Mouse (Mus musculus) kidney, postnatal 36 days (tissue): ENCODE data around the gene Tmem132c.

Experiments used
- DNase-seq, 2 experiments: peaks; one replicate each; pipeline ENCODE4 v3.0.0; 2021 to 2022; ENCODE audit warnings: mixed read lengths in 2 of 2

Tmem132c gene

DNA sequence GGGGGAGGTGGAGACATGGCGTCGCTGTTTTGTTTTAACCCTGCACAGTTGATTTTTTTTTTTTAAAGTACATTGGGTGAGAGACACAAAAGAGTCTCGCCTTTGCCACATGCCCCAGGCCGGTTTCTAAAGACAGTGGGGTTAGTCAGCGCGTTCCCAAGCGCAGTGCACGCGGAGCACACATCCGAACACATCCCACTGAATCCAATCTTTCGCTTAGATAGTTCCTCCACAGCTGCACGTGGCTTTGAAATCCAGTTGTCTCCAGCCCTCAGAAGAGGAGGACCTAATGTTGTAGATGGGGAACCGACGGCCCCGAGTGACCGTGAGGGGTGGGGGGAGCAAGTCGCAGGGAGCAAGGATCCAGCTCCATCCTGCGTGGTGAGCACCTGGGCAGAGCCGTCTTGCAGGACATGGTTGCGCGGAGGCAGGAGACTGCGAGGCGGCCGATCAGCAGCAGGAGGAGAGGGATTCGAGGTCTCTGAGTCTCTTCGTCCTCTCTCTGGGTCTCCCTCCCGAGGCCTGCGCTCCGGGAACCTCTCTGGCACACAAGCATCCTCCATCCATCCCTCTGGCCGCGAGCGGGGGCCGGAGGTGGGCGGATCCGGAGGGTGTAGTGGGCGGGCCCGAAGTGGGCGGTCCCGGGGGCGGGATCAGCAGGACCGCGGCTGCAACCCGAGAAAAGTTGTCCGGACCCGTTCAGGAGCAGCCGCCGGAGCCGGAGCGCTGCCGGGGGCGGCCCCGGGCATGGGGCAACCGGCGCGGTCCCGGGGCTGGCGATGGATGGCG lies at the start of gene Tmem132c:
Gene Tmem132c, plus strand, starts transcription at position 673 of the 789 bp plus-strand sequence.
- DNase-seq, result peak; percentile 24 to 60

- DNase-seq, result peak; percentile 6 to 66
These were observed 49.7 kb upstream of the Tmem132c start for GRCm38 (mm10) chr5:127191881-127192280.

GRCm38 (mm10) chr5:127198850-127199249 lies 42.8 kb upstream of the Tmem132c start:
- DNase-seq, result peak in 1 of 2 experiments; percentile 22

- no peak for DNase-seq
These were observed 36.7 kb upstream of the Tmem132c start for GRCm38 (mm10) chr5:127204881-127205280.

DNA sequence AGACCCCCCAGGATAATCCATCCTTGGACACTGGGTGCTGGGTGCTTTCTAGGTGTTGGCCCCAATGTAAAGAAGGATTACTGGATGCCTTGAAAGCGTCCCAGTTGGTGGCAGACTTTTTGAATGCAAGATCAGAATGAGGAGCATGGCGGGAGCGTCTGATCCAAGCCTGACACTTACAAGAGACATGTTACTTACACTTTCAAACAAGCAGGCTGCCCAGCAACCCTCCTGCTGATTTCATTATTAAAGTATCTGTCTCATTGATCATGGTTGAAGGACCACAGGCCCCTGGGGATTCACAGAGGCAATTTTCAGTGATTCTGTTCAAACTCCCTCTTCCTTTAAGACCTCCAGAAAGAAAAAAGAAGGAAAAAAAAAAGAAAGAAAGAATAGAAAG lies 25.2 kb upstream of the Tmem132c start:
- no peak for DNase-seq

GRCm38 (mm10) chr5:127217725-127218124 lies 23.9 kb upstream of the Tmem132c start:
- DNase-seq, result no peak

DNA sequence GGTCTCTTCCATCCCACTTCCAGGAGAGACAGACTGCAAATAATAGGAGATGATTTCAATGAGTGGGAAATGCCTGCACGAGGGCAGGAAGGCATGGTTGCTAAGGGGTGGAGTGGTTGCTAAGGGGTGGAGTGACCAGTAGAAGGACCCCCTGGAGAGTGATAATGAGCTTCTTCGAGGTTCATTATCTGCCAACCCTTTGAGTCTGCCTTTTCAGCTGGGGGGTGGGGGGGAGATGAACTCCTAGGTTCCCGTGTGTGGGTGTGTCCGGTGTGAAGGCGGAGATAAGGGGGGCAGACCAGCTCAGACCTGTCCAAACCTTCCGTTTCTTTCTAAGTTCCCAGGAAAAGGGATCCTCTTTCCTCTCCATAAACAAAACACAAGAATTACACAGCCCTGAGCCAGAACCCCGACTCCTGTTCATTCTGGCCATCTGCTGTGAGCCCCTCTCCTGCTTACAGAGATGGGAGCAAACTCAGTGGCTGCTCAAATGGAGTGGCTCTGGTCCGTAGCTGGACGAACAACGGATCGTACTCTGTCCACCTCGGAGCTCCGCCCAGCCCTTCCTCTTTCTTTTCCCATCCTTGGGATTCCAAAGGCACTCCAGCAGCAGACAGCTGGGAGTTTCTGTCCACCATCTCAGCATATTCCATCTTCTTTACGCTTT lies 13.5 kb upstream of the Tmem132c start:
- DNase-seq, result no peak

- DNase-seq, result no peak
These were observed 6.9 kb upstream of the Tmem132c start for GRCm38 (mm10) chr5:127234715-127235114.

- DNase-seq, result peak; percentile 37 to 81
These were observed 6.4 kb upstream of the Tmem132c start for GRCm38 (mm10) chr5:127235203-127235602.

- no peak for DNase-seq
These were observed 1.9 kb upstream of the Tmem132c start for GRCm38 (mm10) chr5:127239706-127240105.

DNA sequence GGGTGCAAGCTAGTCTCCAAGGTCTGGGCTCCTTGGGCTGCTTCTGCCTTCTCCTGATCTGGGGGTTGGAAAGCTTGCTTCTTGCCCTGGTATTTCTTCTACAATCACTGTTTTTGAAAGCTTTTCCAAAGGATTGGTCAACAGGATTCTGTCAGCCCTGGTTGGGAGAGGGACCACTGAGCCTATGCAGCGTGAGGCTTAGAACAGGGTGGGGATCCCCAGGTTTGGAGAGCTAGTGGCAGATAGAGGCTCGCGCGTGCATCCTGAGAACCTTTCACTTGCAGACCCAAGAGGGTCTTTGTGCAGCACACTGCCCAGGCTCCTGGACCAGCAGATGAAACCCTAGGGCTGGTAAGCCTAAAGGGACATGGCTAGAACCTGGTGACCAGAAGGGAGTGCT lies 962 bp upstream of the Tmem132c start:
- DNase-seq, result no peak

- DNase-seq, result peak; percentile 0 to 5
These were observed 536 bp downstream of the Tmem132c start for GRCm38 (mm10) chr5:127241925-127242762.

DNA sequence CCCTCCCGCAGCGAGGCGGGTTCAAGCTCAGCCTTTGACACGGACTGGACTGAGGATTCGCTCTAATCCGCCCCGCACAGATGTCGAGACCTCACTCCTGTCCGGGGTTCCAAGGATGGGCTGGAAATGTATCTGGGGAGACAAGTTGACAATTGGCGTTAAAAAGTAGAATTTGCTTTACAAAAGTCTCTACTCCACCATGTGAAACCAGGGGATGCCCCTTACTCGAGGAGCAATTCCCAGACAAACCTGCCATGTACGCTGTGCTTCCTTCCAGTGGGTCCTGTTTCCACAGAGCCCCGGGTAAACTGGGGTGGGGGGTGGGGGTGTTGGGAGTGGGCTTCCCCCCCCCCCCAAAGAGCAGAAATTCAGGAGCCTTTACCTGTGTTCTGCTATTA lies 1.2 kb downstream of the Tmem132c start:
- no peak for DNase-seq

DNA sequence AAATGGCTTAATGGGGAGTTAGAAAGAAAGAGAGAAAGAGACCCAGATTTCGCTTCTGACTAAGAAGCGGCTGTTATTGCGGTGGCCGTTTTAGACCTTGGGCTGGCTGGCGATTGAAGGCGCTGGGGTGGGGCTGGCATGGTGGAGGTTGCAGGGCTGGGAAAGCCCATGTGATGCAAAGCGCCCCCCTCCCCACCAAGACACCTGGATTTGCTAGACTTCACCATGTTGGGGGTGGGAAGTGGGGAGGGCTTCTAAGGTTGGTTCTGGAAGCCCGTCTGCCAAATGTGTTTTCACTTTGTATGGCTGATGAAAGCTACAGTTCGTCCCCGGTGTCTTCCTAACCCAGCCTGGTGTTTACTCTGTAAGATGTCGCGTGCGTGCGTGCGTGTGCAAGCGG lies 1.6 kb downstream of the Tmem132c start:
- DNase-seq, result no peak

DNA sequence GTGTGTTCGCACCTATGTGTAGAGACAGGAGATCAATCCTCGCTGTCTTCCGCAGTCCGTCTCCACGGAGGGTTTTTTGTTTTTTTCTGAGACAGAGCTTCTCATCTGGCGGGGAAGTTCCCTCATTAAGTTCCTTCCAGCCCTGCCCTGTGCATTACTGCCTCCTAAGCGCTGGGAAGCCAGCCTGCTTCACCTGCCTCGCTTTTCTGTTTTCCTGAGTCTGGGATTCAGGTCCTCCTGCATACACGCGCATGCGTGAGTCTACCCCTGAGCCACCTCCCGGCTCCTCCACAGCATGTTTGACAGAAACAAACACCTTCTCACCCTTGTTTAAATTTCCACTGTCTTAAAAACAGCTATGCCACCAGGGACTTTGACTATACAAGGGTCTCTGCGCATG lies 2.0 kb downstream of the Tmem132c start:
- no peak for DNase-seq

GRCm38 (mm10) chr5:127253263-127253662 lies 11.7 kb downstream of the Tmem132c start:
- no peak for DNase-seq

DNA sequence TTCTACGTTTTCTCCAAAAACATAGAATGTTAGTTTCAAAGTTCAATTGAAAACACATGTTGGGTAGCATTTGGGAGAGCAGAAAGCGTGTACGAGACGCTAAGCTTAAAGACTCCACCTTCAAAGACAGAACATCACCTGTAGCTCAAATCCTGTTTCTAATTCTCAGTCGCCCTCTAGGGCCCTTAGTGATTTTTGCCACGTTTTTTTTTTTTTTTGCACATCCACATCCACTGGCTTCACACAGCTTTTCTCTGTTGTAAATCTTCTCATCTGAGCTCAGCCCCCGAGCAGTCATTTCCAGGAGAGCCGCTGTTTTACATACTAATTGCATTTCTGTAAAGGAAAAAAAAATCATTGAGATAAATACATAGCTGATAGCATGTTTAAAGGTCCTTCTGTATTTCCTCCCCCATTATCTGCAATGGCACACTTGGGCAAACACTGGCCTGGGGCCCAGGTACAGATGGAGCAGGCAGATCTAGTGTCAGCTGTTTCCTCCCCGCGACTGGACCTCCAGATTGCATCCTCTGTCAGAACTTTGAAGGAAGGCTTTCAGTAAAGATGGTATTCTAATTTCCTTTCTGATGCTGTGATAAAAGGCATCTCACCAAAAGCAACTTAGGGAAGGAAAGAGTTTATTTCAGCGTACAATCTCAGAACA lies 15.5 kb downstream of the Tmem132c start:
- no peak for DNase-seq

- no peak for DNase-seq
These were observed 20.5 kb downstream of the Tmem132c start for GRCm38 (mm10) chr5:127262136-127262535.

DNA sequence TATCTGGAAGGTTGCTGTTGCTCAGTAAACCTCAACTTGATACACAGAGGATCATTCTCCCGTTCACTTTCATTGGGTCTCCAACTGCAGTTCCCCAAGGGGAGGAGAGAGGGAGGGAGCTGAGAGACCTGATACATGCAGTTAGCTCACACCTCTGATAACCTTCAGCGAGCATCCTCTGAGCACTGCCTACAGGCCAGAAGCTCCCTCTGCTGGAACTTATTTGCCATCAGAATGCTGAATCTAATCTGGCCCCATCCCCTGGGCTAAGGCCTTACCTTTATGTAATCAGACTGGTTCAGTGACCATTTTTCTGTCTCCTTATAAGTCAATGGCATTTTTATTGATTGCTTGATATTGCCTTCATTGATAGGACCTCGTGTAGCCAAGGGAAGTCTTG lies 29.5 kb downstream of the Tmem132c start:
- no peak for DNase-seq

DNA sequence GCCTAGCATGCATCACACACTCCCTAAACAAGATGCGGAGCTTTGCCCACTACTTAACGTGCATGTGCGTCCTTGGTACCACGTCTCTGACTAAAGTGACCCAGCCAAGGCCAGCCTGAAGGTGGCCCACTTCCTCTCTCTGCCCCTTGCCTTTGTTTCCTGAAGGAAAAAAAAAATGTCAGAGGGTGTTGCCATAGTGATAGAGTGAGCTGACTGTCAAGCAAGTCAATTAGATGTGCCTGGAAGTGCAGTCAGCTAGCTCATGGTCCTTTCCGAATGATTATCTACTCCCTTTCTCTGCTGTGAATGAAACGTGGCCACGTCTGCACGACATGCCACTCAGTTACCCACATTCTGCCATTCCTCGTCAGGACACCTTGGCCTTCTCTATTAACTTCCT lies 37.9 kb downstream of the Tmem132c start:
- DNase-seq, result no peak

GRCm38 (mm10) chr5:127281186-127281585 lies 39.6 kb downstream of the Tmem132c start:
- DNase-seq, result no peak

DNA sequence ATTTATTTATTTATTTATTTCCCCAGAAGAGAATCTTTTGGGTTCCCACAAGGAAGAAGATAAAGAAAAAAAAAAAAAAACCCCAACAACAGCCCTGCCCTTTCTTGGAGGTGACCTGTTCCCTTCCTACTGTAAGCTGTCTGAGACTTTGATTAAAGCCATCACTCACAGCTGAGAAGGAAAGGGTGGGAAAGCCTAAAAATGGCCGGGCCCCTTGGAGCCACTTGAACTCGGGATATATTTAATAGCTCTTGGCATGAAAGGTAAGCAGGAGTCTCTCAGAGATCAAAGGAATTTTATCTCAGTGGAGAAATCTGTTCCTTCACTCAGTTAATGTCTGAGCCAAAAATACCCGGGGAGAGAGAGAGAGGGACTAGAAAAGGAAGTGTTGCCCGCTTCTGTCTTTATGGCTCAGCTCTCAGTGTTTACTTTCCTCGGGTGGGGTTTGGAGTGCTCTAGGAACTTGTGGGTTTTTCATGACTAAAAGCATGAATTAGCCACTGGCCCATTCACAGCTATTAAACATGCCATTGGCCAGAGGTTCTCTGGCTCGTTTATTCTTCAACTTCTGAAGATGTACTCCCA lies 41.0 kb downstream of the Tmem132c start:
- DNase-seq, result no peak
